Mouse (Mus musculus): ENCODE data around the gene Tada1. TPM values are rescaled to one million over a fixed set of nuclear protein-coding genes. Genes with fewer than 3 reads are reported as not detected.

Tada1 gene
- polyA plus RNA-seq, 1 experiment from 2014 or later, result 65.6 TPM

DNA sequence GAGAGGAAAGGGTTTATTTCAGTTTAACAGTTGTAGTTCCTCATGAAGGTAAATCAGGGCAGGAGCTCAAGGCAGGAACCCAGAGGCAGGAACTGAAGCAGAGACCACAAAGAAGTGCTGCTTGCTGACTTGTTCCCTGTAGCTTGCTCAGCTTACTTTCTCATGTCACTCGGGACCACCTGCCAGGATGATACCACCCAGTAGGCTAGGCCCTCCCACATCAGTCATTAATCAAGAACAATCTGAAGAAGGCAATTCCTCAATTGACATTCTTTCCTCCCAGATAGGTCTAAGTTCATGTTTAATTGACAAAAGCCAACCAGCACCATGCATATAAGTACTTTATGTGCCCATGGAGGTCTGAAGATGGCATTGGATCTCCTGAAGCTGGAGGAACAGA lies 32.6 kb downstream of the Tada1 start:
- H3K4me1 ChIP-seq (ENCODE audit: insufficient read depth), result 0 out of 2 replicates have a peak, but pooled peaks cover 7% of the 10 kb centered on the region
- peaks cover 10% of the 10 kb centered on the region; the same call in 1 of the 2 replicates for H3K36me3 ChIP-seq (ENCODE audit: insufficient read depth)
- DNase-seq (no peak), ATAC-seq (ENCODE audit: insufficient read depth) (no peak)
- no peak overlapping the region for H3K4me2 ChIP-seq
- TF ChIP-seq CTCF (IDR thresholded peaks at IDR 0.05; ENCODE audit: low read depth), result no peak
- WGBS, result 93% methylated on average over 1 of the region's 1 CpGs
- H3K27ac ChIP-seq (ENCODE audit: low read depth), result no peak overlapping the region
- H3K4me3 ChIP-seq (ENCODE audit: low read depth, low read length), result no peak overlapping the region
- no peaks in the 10 kb centered on the region for H3K27me3 ChIP-seq (ENCODE audit: insufficient read depth, low read length)
- no peaks in the 10 kb centered on the region for H3K9me3 ChIP-seq (ENCODE audit: low read depth, low read length)
- H3K9ac ChIP-seq, result no peak overlapping the region

DNA sequence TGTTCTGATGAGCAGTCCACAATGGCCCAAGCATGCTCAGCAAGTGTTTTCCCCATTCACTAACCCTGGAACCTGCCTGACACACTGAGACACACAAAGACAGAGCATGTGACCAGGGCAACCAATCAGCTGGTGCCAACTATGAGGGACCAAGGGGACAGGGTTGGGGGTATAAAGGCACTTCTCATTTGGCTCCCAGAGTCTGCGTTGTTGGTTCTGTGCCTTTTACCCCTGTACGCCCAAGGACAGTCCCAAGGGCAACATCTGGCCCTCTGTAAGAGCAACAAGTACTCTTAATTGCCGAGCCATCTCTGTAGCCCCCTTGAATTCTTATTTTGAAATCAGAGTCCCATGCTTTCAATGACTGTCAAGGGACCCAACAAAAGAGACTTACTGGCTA lies 33.4 kb downstream of the Tada1 start:
- no peaks in the 10 kb centered on the region for H3K9me3 ChIP-seq (ENCODE audit: low read depth, low read length)
- H3K27ac ChIP-seq (ENCODE audit: low read depth), result no peak overlapping the region
- 92% methylated on average over 3 of the region's 3 CpGs for WGBS
- no peak for TF ChIP-seq CTCF (IDR thresholded peaks at IDR 0.05; ENCODE audit: low read depth)
- H3K9ac ChIP-seq, result no peak overlapping the region
- DNase-seq (no peak), ATAC-seq (ENCODE audit: insufficient read depth) (no peak)
- H3K27me3 ChIP-seq (ENCODE audit: insufficient read depth, low read length), result no peaks in the 10 kb centered on the region
- no peak overlapping the region for H3K4me3 ChIP-seq (ENCODE audit: low read depth, low read length)
- no peak overlapping the region for H3K4me2 ChIP-seq
- H3K4me1 ChIP-seq (ENCODE audit: insufficient read depth), result 0 out of 2 replicates have a peak, but pooled peaks cover 7% of the 10 kb centered on the region
- 0 out of 2 replicates have a peak, but pooled peaks cover 5% of the 10 kb centered on the region for H3K36me3 ChIP-seq (ENCODE audit: insufficient read depth)

- peak; percentile 68 for DNase-seq
- peak; percentile 49 for TF ChIP-seq CTCF (IDR thresholded peaks at IDR 0.05; ENCODE audit: low read depth)
- 61% methylated on average over 3 of the region's 3 CpGs for WGBS
- no peak overlapping the region for H3K4me2 ChIP-seq
- no peaks in the 10 kb centered on the region for H3K36me3 ChIP-seq (ENCODE audit: insufficient read depth)
- H3K4me3 ChIP-seq (ENCODE audit: low read depth, low read length), result no peak overlapping the region
- H3K9me3 ChIP-seq (ENCODE audit: low read depth, low read length), result no peaks in the 10 kb centered on the region
- no peak for ATAC-seq (ENCODE audit: insufficient read depth)
- H3K27ac ChIP-seq (ENCODE audit: low read depth), result no peak overlapping the region
- H3K4me1 ChIP-seq (ENCODE audit: insufficient read depth), result no peaks in the 10 kb centered on the region
- no peaks in the 10 kb centered on the region for H3K27me3 ChIP-seq (ENCODE audit: insufficient read depth, low read length)
- no peak overlapping the region for H3K9ac ChIP-seq
These were observed 50.2 kb downstream of the Tada1 start for GRCm38 (mm10) chr1:166429053-166429452.

GRCm38 (mm10) chr1:166429809-166430431 lies 51.0 kb downstream of the Tada1 start:
- DNase-seq (peak; percentile 23), ATAC-seq (ENCODE audit: insufficient read depth) (no peak; the same call in 1 of the 2 replicates)
- WGBS, result 50% methylated on average over 10 of the region's 10 CpGs
- H3K27ac ChIP-seq (ENCODE audit: low read depth), result no peak overlapping the region
- H3K9ac ChIP-seq, result no peak overlapping the region
- no peak overlapping the region for H3K4me3 ChIP-seq (ENCODE audit: low read depth, low read length)
- no peaks in the 10 kb centered on the region for H3K27me3 ChIP-seq (ENCODE audit: insufficient read depth, low read length)
- H3K36me3 ChIP-seq (ENCODE audit: insufficient read depth), result no peaks in the 10 kb centered on the region
- H3K4me1 ChIP-seq (ENCODE audit: insufficient read depth), result no peaks in the 10 kb centered on the region
- H3K9me3 ChIP-seq (ENCODE audit: low read depth, low read length), result no peaks in the 10 kb centered on the region
- no peak overlapping the region for H3K4me2 ChIP-seq
- TF ChIP-seq CTCF (IDR thresholded peaks at IDR 0.05; ENCODE audit: low read depth), result no peak

DNA sequence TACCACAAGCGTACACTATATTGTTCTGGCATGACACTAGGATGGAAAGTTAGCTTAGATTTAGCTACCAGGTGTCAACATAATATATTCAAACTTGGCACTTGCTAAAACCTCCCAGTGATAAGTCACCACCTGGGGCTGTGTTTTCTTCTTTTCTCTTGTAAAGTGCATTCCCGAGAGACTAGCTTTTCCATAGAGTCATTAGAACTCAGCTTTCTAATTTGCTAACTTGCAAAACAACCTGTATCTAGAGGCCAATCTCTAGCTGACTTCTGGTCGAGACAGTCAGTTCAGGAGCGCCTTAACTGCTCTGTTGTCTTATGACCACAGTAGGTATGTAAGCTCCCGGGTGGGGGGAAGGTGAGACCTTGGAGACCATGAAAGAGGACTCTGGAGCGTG lies 60.5 kb downstream of the Tada1 start:
- no peaks in the 10 kb centered on the region for H3K4me1 ChIP-seq (ENCODE audit: insufficient read depth)
- no peak overlapping the region for H3K4me3 ChIP-seq (ENCODE audit: low read depth, low read length)
- no peaks in the 10 kb centered on the region for H3K27me3 ChIP-seq (ENCODE audit: insufficient read depth, low read length)
- no peak overlapping the region for H3K4me2 ChIP-seq
- no peaks in the 10 kb centered on the region for H3K36me3 ChIP-seq (ENCODE audit: insufficient read depth)
- H3K9ac ChIP-seq, result no peak overlapping the region
- TF ChIP-seq CTCF (IDR thresholded peaks at IDR 0.05; ENCODE audit: low read depth), result no peak
- DNase-seq (no peak), ATAC-seq (ENCODE audit: insufficient read depth) (no peak)
- WGBS, result 54% methylated on average over 6 of the region's 6 CpGs
- H3K9me3 ChIP-seq (ENCODE audit: low read depth, low read length), result no peaks in the 10 kb centered on the region
- no peak overlapping the region for H3K27ac ChIP-seq (ENCODE audit: low read depth)

DNA sequence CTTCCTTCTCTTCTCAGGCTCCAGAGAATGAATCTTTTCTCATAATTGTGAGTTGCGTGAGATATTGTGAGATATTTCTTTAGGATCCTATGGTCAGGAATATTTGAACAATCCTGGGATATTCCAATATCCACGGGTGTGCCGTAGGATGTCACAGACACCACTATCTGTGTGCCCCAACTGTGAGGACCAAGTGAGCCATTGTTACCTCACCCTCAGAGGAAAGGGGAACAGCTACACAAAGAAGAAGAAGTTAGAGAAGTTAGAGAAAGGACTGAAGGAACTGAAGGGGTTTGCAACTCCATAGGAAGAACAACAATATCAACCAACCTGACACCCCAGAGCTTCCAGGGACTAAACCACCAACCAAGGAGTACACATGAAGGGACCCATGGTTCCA lies 63.1 kb downstream of the Tada1 start:
- WGBS, result 85% methylated on average over 3 of the region's 3 CpGs
- H3K9me3 ChIP-seq (ENCODE audit: low read depth, low read length), result no peaks in the 10 kb centered on the region
- H3K4me3 ChIP-seq (ENCODE audit: low read depth, low read length), result no peak overlapping the region
- no peaks in the 10 kb centered on the region for H3K36me3 ChIP-seq (ENCODE audit: insufficient read depth)
- H3K9ac ChIP-seq, result no peak overlapping the region
- no peak overlapping the region for H3K27ac ChIP-seq (ENCODE audit: low read depth)
- TF ChIP-seq CTCF (IDR thresholded peaks at IDR 0.05; ENCODE audit: low read depth), result no peak
- DNase-seq (no peak), ATAC-seq (ENCODE audit: insufficient read depth) (no peak)
- H3K4me2 ChIP-seq, result no peak overlapping the region
- no peaks in the 10 kb centered on the region for H3K27me3 ChIP-seq (ENCODE audit: insufficient read depth, low read length)
- H3K4me1 ChIP-seq (ENCODE audit: insufficient read depth), result no peaks in the 10 kb centered on the region

Other genes with a start within 250 kb of the Tada1 start
- gene Gpa33, start 248.9 kb upstream of the Tada1 start, polyA plus RNA-seq (2014; fragmentation: Nextera tagmentation; extraction: Ambion mirVana), result 0.11 TPM in 1 of 2 replicates, not detected in the other
- gene Mael, start 140.3 kb upstream of the Tada1 start, polyA plus RNA-seq (2014; fragmentation: Nextera tagmentation; extraction: Ambion mirVana), result not detected in 2 replicates
- gene Ildr2, start 125.0 kb upstream of the Tada1 start, polyA plus RNA-seq (2014; fragmentation: Nextera tagmentation; extraction: Ambion mirVana), result 1.0 and 1.3 TPM in 2 replicates
- 18.9 and 22.2 TPM in 2 replicates for gene Pogk, start 30.8 kb downstream of the Tada1 start, polyA plus RNA-seq (2014; fragmentation: Nextera tagmentation; extraction: Ambion mirVana)
- not detected in 2 replicates for gene Gm4846, start 118.5 kb downstream of the Tada1 start, polyA plus RNA-seq (2014; fragmentation: Nextera tagmentation; extraction: Ambion mirVana)